Mouse (Mus musculus): ENCODE measurements around the gene Pkig. TPM values are rescaled to one million over a fixed set of nuclear protein-coding genes. Genes with fewer than 3 reads are reported as not detected.
"Not testable (repeated sequence)": the region's sequence is repeated elsewhere in the genome, so short reads cannot be mapped to it uniquely, and the experiment has no call there.

Gene Pkig
- total RNA-seq, 4 experiments from 2014 or later: 102 to 111 (median 107) TPM

DNA sequence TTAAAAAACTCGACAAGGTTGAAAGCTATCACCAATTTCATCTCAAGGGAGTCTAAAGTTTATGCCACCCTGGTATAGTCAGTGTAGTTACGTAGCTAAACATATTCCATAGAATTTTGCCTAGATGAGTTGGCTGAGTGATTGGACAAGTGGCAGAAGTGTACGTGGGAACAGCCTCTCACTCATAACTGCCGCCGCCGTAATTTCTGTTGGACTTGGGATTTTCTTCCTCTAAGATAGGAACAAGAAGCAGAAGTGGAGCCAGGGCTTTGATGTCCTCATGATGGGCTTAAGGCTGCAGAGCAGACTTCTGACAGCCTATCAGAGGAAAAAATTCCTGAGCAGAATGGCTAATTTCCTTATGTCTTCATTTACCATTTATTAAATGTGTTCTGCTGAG, 17.5 kb downstream of the Pkig start:
- DNase-seq (ENCODE audit: low spot score in 2 of 2): no peak

DNA sequence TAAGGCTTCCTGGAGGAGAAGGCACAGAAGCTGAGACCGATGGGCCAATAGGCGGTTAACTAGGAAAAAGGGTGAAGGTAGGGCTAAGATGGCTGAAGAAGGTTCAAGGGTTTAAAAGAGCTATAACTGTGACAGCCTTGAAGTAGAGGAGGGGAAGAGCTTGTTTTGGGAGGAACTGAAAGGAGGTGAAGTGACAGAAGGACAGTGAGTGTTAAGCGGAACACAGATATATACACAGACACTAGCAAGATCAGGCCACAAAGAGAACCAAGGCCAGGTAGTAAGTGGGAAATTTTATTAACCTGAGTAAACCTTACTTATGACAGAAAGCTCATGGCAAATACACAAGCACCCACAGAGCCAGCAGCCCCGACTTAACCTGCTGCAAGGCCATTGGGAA, 18.1 kb downstream of the Pkig start:
- no peak for DNase-seq (ENCODE audit: low spot score in 2 of 2)

DNA sequence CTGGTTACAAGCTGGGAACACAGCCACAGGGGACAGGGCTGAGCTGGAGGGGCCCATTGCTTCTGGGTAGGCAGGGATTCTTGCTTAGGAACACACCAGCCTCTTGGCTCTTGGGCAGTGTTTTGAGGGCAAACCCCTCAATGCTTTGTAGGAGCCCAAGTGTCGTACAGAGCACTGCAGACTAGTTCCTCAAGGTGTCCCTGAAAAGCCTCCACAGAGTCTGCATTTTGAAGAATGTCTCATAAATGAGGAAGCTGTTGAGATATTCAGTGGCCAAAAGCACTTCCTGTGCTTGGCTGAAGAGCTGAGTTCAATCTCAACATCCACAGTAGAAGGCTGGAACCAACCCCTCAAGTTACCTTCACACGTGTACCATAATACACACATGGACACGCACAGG, 18.6 kb downstream of the Pkig start:
- DNase-seq (ENCODE audit: low spot score in 2 of 2): no peak

DNA sequence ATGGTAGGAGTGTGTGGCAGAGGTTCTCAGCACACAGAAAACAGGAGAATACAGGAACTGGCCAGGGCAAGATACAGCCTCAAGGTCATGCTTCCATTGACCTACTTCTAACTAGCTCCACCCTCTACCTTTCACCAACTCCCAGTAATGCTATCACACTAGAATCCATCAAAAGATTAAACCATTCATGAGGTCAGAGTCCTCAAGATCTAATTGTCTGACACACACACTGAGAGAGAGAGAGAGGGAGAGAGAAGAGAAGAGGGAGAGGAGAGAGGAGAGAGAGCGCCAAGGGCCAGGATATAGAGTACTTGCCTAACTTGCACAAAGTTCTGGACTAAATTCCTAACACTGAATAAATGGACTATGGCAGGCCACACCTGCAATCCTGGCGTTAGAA, 24.2 kb downstream of the Pkig start:
- no peak for DNase-seq (ENCODE audit: low spot score in 2 of 2)

DNA sequence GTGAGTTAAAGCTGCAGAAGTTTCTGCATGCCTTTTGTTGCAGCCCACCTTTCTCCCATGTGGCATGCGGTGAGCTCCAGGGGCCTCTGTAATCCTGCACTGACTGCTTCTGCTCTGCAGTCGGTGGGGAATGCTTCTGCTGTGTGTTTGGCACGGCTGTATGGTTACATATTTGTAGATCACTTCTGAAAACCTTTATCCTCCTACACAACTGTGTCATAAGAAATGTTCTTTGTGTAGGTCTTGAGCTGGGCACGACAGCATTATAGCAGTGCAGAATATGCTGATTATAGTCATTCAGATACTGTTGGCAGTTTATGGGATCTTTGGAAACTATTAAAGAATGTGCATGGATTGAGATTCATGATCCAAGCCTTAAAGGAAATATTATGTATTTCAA, 27.1 kb downstream of the Pkig start:
- DNase-seq (ENCODE audit: low spot score in 2 of 2): no peak

DNA sequence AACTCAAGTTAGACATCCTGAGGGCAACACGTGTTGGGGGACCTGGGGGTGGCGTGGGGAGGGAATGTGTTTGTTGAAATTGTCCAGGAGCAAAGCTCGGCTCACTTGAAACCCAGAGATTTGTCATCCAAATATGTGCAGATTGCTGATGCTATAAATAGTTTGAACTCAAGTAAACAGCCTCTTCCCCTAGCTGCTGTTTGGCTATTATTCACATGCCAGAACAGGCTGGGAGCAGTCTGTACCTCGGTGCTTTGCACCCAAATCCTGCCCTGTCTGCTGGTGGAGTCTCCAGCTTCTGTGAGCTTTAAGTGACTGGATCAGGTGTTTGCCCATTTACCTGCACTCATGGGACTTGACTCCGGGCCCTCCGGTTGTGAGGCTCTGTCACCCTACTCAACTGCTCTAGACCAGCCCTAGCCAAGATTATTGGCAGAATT, 27.6 kb downstream of the Pkig start:
- peak; percentile 16 to 33 for DNase-seq (ENCODE audit: low spot score in 2 of 2)

DNA sequence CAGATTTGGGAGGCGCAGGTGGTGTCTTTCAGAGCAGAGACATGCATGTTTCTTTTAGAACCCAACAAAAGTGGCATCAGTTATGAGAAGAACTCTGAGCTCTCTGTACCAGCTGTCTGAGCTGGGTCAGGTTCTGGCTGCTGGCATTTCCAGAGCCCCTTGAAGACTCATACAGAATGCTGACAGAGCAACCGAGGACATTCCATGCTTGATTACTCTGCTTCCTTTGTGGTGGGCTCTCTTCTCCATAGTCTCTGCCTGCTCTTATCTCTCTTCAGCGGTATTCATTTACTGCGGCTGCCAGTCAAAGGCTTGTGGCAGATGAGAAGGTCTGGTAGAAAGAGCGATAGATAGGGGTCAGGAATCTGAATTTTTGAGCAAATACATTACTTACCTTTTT, 28.0 kb downstream of the Pkig start:
- DNase-seq (ENCODE audit: low spot score in 2 of 2): no peak

DNA sequence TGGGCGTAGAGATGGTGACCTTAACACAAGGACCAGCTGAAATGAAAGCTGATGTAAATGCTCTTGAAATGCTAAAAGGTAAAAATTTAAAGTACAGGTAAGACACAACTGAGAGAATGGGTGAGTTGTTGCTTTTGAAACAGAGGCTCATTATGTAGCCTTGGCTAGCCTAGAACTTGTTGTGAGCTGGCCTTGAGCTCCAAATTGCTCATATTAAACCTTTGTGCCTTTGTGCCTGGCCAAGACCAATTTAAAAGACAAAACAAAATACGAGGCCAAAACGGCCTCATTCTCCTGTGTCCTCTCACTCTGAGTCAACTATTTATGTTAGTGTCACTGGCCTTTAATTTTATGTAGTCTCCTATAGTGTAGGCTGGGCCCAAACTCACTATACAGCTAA, 28.7 kb downstream of the Pkig start:
- no peak for DNase-seq (ENCODE audit: low spot score in 2 of 2)

DNA sequence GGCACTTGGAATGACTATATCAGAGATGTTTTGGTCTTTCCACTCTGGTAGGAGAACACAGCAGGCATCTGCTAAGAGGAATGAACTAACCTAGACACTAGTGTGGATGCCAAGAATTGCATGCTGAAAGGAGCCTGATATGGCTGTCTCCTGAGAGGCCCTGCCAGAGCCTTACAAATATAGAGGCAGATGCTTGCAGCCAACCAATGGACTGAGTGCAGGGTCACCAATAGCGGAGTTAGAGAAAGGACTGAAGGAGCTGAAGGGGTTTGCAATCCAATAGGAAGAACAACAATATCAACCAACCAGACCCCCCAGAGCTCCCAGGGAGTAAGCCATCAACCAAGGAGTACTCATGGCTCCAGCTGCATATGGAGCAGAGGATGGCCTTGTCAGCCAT, 30.2 kb downstream of the Pkig start:
- not testable (repeated sequence) for DNase-seq (ENCODE audit: low spot score in 2 of 2)

DNA sequence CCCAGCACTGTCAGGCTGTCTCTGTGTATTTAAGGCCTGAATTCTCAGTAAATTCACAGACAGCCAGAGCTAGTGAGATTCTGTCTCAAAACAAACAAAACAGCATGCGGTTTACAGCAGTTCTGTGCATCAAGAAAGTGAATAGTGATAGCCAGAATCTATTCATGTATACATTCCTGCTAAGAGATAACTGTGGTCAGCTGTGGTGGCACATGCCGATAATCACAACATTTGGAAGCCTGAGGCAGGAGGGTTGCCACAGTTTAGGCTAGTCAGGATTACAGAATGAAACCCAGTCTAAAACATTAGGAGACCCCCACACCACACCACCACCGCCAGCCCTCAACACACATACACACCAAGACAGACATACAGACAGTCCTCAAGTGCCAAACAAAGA, 31.6 kb downstream of the Pkig start:
- DNase-seq (ENCODE audit: low spot score in 2 of 2): no peak

DNA sequence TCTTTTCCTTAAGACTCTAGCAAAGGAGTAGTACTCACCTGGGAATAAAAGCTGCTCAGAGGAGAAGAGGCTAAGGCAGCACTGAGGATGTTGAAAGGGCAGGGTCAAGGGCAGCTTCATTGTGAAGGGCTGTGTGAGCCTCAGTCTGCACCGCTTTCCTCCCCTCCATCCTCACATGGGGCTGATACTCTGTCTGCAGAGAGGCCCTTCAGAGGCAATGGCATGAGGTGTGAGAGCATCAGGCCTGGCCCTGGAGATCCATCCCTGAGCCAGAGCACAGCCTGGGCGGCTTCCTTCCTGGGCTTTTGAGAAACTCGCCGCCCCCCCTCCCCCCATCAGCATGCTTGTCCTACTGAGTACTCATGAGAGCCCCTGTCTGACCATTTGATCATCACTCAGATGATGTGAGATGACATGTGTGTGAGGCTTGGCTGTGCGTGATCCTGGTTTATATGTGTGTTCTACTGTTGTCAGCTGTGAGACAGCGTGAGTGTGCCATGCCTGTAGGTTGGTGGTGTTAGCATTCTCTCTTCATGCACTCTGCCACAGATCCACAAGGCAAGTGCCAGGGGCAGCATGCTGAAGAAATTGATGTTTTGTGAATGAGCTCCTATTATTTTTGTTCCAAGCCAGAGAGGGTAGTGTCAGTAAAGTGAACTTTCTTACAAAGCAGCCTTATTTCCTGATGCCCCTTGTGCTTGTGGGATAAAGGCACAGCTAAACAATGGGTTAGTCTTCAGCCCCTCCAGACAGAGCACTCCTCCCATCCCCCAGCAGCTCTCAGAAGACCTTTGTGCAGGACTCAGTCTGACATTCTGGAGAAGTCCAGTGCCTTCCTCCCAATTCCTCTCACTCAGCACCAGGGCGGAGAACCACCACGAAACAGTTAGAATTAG, 32.5 kb downstream of the Pkig start:
- DNase-seq (ENCODE audit: low spot score in 2 of 2): no peak

DNA sequence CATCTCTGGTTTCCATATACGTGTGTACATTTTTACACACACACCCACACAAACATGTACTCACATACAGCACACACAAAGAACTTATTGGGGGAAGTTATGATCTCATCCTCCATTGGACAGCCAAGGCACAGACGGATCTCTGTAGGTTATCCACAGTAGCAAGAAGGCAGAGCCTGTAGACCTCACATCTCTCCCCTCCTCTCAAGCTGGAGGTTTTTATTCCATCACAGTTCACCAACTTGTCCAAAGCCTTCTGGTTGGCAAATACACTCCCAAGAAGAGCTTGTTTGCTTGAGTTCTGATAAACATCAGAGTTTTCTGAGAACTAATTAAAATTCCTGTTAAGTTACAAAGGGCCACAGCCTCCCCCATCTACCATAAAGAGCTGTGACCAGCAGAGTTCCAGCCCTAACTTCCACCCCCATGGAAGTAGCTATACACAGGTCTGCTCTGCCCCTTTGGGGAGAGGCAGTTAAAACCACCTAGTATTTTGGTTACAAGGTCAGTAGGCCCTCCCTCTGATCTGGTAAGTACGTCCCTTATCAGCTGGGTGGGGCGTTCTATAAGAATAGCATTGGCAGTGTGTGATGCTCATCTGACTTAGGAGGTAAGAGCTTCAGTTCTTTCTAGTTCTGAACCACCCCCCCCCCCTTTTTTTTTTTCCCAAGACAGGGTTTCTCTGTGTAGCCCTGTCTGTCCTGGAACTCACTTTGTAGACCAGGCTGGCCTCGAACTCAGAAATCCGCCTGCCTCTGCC, 33.8 kb downstream of the Pkig start:
- no peak for DNase-seq (ENCODE audit: low spot score in 2 of 2)

DNA sequence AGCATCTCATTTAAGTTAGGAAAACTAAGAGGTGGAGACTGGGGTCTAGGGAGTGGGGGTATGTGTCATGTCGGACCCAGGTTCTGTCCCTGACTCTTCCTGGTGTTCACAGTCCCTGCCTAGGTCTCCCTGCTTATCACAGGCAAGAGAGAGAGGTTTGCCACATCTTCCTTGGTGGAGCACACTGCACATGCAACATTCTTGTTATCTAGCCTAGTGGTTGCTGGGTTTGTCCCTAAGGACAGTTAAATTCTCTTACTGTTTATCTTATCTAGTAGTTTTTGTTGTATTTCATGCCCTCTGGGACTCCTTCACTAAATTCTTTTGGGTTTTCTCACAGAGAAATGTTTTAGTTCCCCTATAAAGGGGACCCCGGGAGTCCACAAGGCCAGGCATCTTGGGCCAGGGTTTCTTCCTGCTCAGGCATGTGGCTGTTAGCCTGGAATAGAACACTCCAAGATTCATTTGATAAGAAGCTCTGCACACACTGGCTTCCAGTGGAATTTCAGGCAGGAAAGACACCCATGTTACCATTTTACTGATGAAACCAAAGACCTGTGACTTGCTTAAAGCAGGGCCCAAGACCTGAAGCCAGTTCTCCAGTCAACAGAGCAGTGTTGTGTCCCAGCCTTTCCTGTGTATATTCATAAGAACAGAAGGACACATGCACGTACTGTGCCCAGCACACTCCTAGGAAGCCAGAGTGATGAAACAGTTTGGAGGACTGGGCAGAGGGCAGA, 34.9 kb downstream of the Pkig start:
- DNase-seq (ENCODE audit: low spot score in 2 of 2): no peak

DNA sequence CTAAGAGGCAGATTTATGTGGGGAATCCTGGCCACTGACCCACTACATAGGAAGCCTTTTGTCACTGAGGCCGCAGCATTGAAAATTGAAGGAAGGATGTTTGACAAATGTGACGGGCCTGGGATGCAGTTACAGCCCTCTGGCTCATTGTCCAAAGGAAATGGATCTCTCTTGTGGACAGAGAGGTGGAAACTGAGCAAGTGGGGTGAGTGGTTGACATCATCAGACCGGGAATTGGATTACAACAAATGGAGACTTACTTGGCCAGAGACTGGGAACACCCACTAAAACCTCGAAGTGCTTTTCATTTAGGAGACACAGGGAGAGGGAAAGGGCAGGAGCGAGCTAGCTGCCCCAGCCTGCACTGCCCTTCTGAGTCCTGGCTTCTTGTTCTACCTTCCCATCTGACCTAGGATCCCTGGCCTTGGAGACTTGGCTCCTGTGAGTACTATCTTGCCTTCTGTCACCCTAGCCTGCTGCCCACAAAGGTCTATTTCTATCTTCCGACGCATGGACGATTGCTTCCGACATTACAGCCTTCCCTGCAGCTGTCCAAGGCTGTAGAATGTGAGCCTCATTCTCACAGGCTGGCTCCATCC, 35.6 kb downstream of the Pkig start:
- peak in 1 of 2 experiments; percentile 33 for DNase-seq (ENCODE audit: low spot score in 2 of 2)

DNA sequence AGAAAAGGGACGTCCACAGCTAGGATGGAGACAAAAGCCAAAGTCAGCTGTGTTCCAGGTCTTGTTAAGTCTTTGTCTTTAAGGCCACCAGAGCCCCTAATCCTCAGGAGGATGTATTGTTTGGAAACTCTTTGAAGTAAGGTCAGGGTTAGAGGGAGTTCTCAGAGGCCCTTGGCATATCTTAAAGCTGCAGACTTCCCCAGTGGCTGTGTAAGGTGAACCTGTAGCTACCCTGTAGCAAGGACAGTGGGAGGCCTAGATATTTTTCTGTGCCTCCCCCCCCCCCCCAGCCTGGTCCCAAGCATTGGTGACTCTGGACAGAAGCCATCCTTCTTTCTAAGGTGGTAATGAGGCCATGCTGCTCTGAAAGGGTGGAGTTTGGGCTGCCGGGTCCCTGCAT, 38.6 kb downstream of the Pkig start:
- no peak for DNase-seq (ENCODE audit: low spot score in 2 of 2)

DNA sequence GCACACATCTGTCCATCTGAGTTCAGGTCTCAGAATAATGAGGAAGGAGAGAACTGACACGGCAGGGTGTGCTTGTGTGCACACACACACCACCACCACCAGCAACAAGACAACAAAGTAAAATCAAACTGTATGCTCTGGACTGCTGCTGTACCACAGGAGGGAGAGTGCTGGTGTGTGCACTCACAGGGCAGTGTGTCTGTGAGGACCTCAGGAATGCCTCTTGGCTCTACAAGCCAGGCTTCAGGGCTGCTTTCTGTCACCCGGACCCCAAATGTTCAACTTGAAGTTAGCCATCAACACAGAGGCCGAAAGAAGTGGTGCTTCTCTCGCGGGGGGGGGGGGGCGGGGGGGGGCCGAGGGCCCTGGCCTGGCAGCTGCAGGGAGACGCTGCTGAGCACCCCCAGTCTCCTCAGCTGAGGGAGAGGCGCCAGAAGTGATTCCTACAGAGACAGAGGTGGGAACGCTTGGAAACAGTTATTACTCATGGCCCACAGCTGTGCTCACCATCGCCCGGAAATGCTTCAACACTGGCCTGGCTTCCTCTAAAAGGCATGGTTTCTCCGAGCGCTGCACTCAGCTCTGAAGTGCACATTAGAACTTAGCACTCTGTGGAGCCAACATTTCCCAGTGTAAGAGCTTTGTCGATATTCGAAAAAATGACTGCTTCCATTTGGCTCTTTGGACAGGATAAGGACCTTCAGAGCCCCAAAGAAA, 39.7 kb downstream of the Pkig start:
- no peak for DNase-seq (ENCODE audit: low spot score in 2 of 2)

DNA sequence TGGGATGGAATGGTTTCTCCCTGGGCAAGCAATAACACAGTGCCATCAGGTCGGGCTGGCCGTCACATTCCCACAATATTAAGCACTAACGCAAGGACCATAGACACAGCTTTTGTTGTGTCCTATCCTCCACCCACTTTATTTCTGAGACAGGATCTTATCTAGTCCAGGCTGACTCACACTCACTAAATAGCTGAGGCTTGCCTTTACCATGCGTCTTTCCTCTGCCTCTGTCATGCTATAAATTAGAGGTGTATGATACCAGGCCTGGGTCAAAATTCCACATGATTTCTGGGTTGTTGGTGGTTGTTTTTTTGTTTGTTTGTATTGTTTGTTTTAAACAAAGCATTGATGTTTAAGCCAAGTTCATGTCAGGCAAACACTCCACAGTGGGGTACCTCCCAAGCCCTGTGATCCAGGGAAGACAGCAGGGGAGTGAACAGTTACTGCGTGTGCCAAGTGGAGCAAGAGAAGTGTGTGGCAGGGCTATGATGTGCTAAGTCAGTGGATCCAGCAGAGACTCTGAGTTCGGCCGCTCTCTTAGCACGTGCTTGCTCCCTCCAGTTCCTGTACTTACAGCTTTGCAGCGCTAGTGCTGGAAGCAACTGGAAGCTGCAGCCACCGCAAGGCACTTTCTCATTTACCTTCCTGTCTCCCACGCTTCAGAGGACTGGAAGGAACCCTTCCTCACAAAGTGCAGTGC, 41.0 kb downstream of the Pkig start:
- no peak for DNase-seq (ENCODE audit: low spot score in 2 of 2)

DNA sequence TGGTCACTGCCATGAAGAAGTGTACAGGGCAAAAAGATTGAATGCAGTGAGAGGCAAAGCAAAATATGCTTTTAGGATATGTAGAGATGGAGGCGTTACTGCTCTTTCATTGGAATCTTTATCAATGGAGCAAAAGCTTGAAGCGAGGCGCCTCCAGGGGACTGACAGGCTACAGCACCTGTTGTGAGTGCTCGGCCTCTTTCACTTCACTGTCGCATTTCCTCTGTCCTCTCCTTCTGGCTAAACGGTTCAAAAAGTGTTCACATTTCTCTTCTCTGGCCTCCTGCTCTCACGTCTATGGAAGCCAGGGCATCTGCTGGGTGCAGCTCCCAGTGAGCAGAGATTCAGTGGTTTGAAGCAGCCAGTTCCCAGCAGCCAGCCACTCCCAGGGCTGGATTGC, 44.2 kb downstream of the Pkig start:
- no peak for DNase-seq (ENCODE audit: low spot score in 2 of 2)

DNA sequence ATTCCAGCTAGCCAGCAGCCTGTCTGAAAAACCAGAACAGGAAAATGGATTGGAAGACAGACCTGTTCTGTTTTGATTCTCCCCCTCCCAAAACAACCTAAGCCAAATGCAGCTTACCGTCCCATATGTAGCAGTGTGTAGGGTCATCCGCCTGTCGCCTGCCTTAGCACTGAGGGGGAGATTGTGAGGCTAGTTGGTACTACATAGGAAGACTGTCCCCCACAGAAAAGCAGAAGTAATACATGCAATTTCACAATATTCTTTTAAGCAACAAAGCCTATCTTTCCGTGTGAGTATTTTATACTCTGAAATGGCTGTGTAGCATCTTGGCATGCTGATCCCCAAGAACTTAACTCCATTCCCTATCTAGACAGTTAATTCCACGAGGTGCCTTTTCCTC, 44.7 kb downstream of the Pkig start:
- no peak for DNase-seq (ENCODE audit: low spot score in 2 of 2)

DNA sequence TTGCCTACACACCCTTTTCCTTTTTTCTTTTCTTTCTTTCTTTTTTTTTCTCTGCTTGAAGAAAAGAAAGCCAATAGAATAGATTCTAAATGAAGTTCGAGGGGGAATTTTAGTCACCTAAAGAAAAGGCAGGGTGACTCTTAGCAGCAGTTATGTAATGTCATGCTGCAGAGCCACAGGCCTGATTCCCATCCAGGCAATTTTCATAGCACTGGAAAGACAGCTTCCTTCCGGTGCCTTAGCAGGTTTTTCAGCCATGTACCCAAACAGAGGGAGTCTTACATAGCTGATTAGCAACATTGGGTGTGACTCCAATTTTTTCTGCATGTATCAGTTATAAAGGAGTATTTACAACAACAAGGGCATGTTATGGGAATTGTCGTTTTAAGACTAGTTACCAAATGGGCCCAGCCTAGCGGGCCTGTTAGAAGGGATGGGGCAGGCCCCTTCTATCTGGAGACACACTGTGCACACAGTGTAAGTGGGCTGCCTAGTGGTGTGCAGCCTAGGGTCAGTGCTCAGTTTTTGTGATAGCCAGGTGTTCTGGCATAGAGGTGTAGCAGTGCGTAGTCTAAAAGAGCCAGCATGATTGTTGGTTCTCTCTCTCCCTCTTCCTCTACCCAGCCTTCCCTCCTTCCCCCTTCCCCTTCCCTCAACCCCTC, 45.5 kb downstream of the Pkig start:
- no peak for DNase-seq (ENCODE audit: low spot score in 2 of 2)
